Mouse (Mus musculus): ENCODE data around the gene Ppia.

DNA sequence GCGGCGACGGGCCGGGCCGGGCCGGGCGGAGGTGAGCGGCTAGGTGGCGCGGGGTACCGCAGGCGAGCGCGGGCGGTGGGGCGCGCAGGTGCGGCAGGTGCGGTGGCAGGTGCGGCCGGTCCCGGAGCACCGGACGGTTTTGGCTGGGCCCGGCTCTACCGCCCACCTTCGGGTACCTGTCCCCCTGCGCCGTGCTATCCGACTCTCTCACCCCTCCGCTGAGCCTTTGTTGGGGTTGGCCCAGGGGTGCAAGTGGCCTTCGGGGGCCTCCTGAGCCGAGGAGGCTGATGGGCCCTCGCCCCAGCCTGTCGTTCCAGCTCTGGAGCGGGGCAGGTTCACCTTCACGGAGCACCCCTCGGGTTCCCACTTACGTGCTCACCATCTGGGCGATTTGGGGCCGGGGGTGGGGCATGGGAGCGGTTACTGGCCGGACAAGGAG is 25.7 kb upstream of the Ppia start:
- no peak for TF ChIP-seq CTCF (IDR thresholded peaks at IDR 0.05; ENCODE audit: low read depth)
- TF ChIP-seq EP300 (IDR thresholded peaks at IDR 0.05; ENCODE audit: low read depth) = no peak

All from heart, postnatal 0 days (tissue).